Mouse (Mus musculus): ENCODE results near the gene Mri1. TPM values are rescaled to one million over a fixed set of nuclear protein-coding genes. Genes with fewer than 3 reads are reported as not detected.

Mri1 gene
- total and polyA plus RNA-seq, 3 experiments: 10.8 to 20.8 (median 12.0) TPM

DNA sequence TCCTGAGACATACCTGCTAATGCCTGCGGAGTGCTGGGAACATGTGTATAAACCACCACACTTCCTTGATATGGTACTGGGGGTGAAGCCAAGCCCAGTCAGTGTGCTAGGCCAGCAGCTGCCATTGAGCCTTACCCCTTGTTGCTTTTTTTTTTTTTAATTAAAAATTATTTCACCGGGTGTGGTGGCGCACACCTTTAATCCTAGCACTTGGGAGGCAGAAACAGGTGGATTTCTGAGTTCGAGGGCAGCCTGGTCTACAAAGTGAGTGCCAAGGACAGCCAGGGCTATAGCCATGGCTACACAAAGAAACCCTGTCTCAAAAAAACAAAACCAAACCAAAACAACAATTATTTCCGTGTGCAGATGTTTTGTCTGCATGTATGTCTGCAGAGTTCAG is 52.1 kb downstream of the Mri1 start:
- no peak for TF ChIP-seq POLR2A (IDR thresholded peaks at IDR 0.05; ENCODE audit: insufficient read depth, low read depth, low read length)
- TF ChIP-seq EP300 (IDR thresholded peaks at IDR 0.05; ENCODE audit: insufficient read depth, low read depth, low read length): no peak
- TF ChIP-seq CTCF (IDR thresholded peaks at IDR 0.05): no peak
- DNase-seq: no peak
- no peaks in the 10 kb centered on the region for H3K27me3 ChIP-seq (ENCODE audit: control insufficient read depth, insufficient read depth, low read length)
- peaks cover 32% of the 10 kb centered on the region for H3K4me1 ChIP-seq (ENCODE audit: control insufficient read depth, insufficient read depth, low read length)
- WGBS: 79% methylated on average over 5 of the region's 5 CpGs
- peaks cover 42% of the 10 kb centered on the region for H3K36me3 ChIP-seq (ENCODE audit: control insufficient read depth, insufficient read depth, low read length)
- no peak overlapping the region for H3K4me3 ChIP-seq
- peak overlapping the region; percentile 99 for H3K27ac ChIP-seq
- peaks cover 7% of the 10 kb centered on the region for H3K79me2 ChIP-seq (replicated peaks; ENCODE audit: control insufficient read depth, insufficient read depth, low read length)
- H3K9ac ChIP-seq (ENCODE audit: low read depth, low read length): no peak overlapping the region
- intact Hi-C loops (cut with DNase I): no loop called here

DNA sequence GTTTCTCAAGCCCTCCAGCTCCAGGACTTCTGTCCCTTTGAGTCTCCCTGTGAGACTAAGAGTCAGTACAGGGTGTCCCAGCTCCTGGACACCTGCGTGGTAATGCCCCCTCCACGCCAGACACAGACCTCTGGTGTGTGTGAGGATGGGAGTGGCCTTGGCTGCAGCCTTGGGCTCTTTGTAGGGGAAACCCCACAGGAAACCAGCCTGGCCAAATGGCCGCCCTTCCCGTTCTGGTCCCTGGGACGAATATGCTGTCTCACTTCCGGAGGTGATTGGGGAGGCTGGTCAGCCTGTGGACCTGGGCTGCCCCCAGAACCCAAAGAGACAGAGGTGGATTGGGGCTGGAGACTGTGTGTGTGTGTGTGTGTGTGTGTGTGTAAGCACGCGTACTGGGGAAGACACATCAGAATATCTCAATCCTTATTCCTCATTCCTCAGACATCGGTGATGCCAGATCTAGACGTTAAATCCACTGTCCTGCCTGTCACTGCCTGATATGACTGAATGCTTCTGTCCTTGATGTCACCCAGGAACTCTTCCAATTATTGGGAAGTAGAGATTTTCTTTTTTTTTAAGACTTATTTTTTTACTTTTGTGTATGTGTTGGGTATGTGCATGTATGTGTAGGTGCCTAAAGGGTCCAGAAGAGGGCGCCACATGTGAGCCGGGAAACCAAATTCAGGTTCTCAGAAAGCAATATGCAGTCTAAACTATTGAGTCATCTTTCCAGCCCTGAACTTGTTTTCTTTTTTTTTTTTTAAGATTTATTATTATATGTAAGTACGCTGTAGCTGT is 53.0 kb downstream of the Mri1 start:
- WGBS: 23% methylated on average over 13 of the region's 13 CpGs
- H3K4me3 ChIP-seq: peak overlapping the region; percentile 94
- H3K36me3 ChIP-seq (ENCODE audit: control insufficient read depth, insufficient read depth, low read length): peaks cover 37% of the 10 kb centered on the region
- H3K27me3 ChIP-seq (ENCODE audit: control insufficient read depth, insufficient read depth, low read length): no peaks in the 10 kb centered on the region
- TF ChIP-seq EP300 (IDR thresholded peaks at IDR 0.05; ENCODE audit: insufficient read depth, low read depth, low read length) (peak; percentile 98), CTCF (IDR thresholded peaks at IDR 0.05) (peak; percentile 71), POLR2A (IDR thresholded peaks at IDR 0.05; ENCODE audit: insufficient read depth, low read depth, low read length) (peak; percentile 84)
- DNase-seq: peak; percentile 88 to 92
- intact Hi-C loops (cut with DNase I): loop anchor here (1.0 kb wide), 1 partner anchor 15 kb away; no protein-coding TSS in a partner anchor
- H3K9ac ChIP-seq (ENCODE audit: low read depth, low read length): peak overlapping the region; percentile 99
- H3K27ac ChIP-seq: peak overlapping the region; percentile 99
- H3K4me1 ChIP-seq (ENCODE audit: control insufficient read depth, insufficient read depth, low read length): peaks cover 27% of the 10 kb centered on the region
- H3K79me2 ChIP-seq (replicated peaks; ENCODE audit: control insufficient read depth, insufficient read depth, low read length): peaks cover 7% of the 10 kb centered on the region

DNA sequence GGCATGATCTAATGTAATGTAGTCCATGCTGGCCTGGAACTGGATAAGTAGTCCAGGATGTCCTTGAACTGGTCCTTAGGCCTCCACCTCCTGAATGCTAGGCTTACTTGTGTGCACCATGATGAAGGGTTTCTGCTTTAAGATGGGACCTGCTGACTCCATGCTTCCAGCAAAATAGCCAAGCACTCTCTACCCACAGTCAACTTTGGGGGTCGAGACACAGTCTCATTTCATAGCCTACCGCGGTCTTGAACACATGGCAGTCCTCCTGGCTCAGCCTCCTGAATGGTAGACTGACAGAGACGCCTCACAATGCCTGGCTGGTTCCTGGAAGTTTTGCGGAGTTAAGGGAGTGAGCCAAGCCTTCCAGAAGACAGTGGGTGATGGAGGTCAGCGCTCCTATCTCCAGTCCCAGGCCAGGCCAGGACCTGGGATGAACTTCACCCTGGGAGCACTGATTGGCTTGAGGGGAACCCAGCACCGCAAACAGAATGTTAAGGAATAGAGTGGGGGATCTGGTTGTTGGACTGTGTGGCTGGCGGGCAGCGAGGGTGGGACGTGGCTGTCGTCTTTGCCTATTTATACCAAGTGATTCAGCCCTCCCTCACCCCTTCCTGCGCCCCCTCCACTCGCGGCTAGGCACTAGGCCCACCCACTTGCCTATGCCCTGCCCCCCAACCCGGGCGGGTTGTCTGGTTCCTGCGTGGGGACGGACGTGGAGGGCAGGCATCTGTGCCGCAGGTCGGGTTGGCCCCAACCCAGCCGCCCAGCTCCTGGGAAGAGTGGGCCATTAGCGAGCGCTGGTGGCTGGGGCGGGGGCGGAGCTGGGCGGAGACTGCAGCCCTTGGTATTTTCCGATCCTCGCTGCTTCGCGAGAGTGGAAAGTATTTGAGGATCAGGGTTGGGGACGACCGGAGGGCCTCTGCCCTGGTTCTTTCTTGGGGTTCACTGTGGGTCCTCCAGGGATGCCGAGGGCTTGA is 53.9 kb downstream of the Mri1 start:
- Histone ChIP-seq H3K27me3 (ENCODE audit: control insufficient read depth, insufficient read depth, low read length) (no peaks in the 10 kb centered on the region), H3K4me1 (ENCODE audit: control insufficient read depth, insufficient read depth, low read length) (peaks cover 25% of the 10 kb centered on the region), H3K79me2 (replicated peaks; ENCODE audit: control insufficient read depth, insufficient read depth, low read length) (peaks cover 7% of the 10 kb centered on the region), H3K9ac (ENCODE audit: low read depth, low read length) (peak overlapping the region; percentile 99), H3K4me3 (peak overlapping the region; percentile 94), H3K36me3 (ENCODE audit: control insufficient read depth, insufficient read depth, low read length) (peaks cover 29% of the 10 kb centered on the region), H3K27ac (peak overlapping the region; percentile 99)
- peak; percentile 91 to 94 for DNase-seq
- intact Hi-C loops (cut with DNase I): no loop called here
- peak; percentile 81 for TF ChIP-seq EP300 (IDR thresholded peaks at IDR 0.05; ENCODE audit: insufficient read depth, low read depth, low read length)
- TF ChIP-seq CTCF (IDR thresholded peaks at IDR 0.05): no peak
- peak; percentile 79 for TF ChIP-seq POLR2A (IDR thresholded peaks at IDR 0.05; ENCODE audit: insufficient read depth, low read depth, low read length)
- under 1% methylated on average over 34 of the region's 34 CpGs for WGBS

DNA sequence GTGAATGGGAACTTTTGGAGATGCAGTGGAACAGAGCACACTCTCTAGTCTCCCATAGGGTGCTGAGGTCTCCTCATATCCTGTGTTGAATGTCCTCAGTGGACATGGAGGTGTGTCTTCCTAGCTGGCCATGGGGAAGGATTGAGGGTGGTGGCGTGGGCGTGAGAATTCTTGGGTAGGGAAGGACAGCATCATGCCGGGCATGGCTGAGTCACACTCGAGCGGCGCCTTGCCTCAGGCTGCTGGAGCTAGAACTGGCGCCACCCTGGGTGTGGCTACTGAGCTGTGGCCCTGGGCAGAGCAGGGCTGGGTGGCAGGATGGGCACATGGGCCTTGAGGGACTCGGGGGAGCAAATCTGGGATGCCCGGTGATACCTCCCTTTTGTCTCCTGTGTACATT is 54.7 kb downstream of the Mri1 start:
- TF ChIP-seq CTCF (IDR thresholded peaks at IDR 0.05) (no peak), EP300 (IDR thresholded peaks at IDR 0.05; ENCODE audit: insufficient read depth, low read depth, low read length) (0 out of 2 replicates have a peak, but pooled peaks have one; percentile 31), POLR2A (IDR thresholded peaks at IDR 0.05; ENCODE audit: insufficient read depth, low read depth, low read length) (peak; percentile 45; the same call in 1 of the 2 replicates)
- Histone ChIP-seq H3K27ac (peak overlapping the region; percentile 99), H3K4me1 (ENCODE audit: control insufficient read depth, insufficient read depth, low read length) (peaks cover 19% of the 10 kb centered on the region), H3K36me3 (ENCODE audit: control insufficient read depth, insufficient read depth, low read length) (peaks cover 24% of the 10 kb centered on the region), H3K27me3 (ENCODE audit: control insufficient read depth, insufficient read depth, low read length) (no peaks in the 10 kb centered on the region), H3K9ac (ENCODE audit: low read depth, low read length) (peak overlapping the region; percentile 99), H3K79me2 (replicated peaks; ENCODE audit: control insufficient read depth, insufficient read depth, low read length) (peaks cover 7% of the 10 kb centered on the region), H3K4me3 (peak overlapping the region; percentile 94)
- DNase-seq: peak; percentile 76 to 84
- WGBS: 8% methylated on average over 9 of the region's 9 CpGs
- intact Hi-C loops (cut with DNase I): no loop called here

DNA sequence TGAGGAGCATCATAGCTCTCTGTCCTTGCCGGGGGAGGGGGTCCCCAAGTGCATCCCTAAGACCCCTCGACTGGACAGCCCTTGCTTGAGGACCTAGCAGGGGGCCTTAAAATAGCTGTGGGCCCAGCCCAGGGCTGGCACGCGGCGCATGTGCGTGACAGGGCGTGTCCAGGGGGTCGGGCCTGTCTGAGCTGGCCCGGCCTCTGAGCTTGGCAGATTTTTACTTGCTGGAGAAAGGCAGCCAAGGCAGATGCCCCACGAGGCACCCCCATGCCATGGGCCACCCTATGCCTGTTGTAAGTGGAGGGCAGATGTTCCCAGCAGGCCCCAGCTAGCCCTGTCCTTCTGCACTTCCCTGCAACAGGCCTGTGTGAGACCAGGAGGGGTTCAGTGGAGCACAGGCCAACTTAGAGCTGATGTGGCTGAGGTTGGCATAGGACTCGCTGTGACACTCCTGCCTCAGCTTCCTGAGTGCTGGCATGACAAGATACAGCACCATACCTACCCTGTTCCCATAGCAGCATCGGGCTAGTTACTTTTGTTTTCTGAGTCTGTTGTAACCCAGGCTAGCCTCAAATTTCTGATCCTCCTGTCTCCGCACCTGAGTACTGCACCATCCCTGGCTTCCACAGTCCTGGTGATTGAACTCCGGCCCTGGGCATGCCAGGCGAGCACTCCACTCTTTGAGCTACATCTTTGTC is 55.4 kb downstream of the Mri1 start:
- Histone ChIP-seq H3K79me2 (replicated peaks; ENCODE audit: control insufficient read depth, insufficient read depth, low read length) (peaks cover 7% of the 10 kb centered on the region), H3K9ac (ENCODE audit: low read depth, low read length) (peak overlapping the region; percentile 99), H3K4me1 (ENCODE audit: control insufficient read depth, insufficient read depth, low read length) (peaks cover 16% of the 10 kb centered on the region), H3K4me3 (peak overlapping the region; percentile 94), H3K27ac (peak overlapping the region; percentile 99), H3K27me3 (ENCODE audit: control insufficient read depth, insufficient read depth, low read length) (no peaks in the 10 kb centered on the region), H3K36me3 (ENCODE audit: control insufficient read depth, insufficient read depth, low read length) (peaks cover 16% of the 10 kb centered on the region)
- TF ChIP-seq POLR2A (IDR thresholded peaks at IDR 0.05; ENCODE audit: insufficient read depth, low read depth, low read length) (peak; percentile 89), EP300 (IDR thresholded peaks at IDR 0.05; ENCODE audit: insufficient read depth, low read depth, low read length) (0 out of 2 replicates have a peak, but pooled peaks have one; percentile 34), CTCF (IDR thresholded peaks at IDR 0.05) (no peak)
- WGBS: 12% methylated on average over 15 of the region's 15 CpGs
- intact Hi-C loops (cut with DNase I): no loop called here
- DNase-seq: peak; percentile 92
